ENCODE assay signal across 20 mouse cellular contexts in the genomic region with DNA sequence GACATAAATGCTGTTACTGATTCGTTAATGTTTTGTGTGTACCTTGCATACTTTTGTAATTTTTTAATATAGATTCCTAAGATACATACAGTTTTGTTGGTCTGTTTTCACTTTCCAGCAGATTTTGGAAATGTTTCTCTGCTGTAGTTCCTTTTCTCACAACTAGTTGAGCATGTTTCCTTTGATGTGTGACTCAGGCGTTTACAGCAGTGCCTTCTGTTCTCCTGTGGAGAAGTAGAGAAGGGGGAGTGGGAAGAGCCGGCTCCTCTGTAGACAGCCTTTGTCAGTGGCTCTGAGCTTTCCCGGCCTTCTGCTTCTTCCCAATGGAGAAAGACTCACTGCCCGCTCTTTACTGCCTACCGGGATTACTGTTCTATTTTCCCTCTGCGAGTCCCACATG. TPM values are rescaled to one million over a fixed set of nuclear protein-coding genes. Genes with fewer than 3 reads are reported as not detected.
A peak's percentile ranks its signal among the peaks of the same experiment; 100 is the strongest.
DNase-seq lines count a peak whose midpoint lies in the region; ATAC-seq and TF ChIP-seq lines count a peak whose summit lies in the region.
"Had no signal": no experiment of that assay in that cellular context is flagged by ENCODE, and none has a peak within 500 bp of the region (broad histone marks: within the 10 kb centered on the region; RNA-seq: fewer than 3 reads in every experiment).

No protein-coding gene starts in this region.

- H3K27ac ChIP-seq in left cerebral cortex, adult 2 months: no peak overlapping the region
- H3K27ac ChIP-seq: embryonic facial prominence, embryonic 12.5 days; forebrain, embryonic 15.5 days; liver, embryonic 13.5 days; neural tube, embryonic 15.5 days had no signal

- DNase-seq in frontal cortex, postnatal 14 days (ENCODE audit: low spot score in 2 of 2): no peak
- DNase-seq in left cerebral cortex, adult 2 months (ENCODE audit: extremely low spot score in 1 of 2, low spot score in 2 of 2): no peak
- no peak for DNase-seq in left cerebral cortex, adult 8-10 months (ENCODE audit: low spot score in 2 of 2)
- peak; percentile 33 for DNase-seq in right cerebral cortex, adult 18-20 months
- no peak for DNase-seq in right cerebral cortex, postnatal 14 days
- DNase-seq in telencephalon, adult 2 months (ENCODE audit: low read depth, low spot score): peak; percentile 47
- no peak for DNase-seq in retina, embryonic 14.5 days (ENCODE audit: low spot score)
- DNase-seq: adrenal gland, postnatal 10 days; cerebellum, adult 9-10 months; gastrocnemius, postnatal 14 days; heart, adult 11 months; kidney, adult 18-20 months; kidney, postnatal 4 days; liver, embryonic 13.5 days; lung, adult 2 months; thymus, postnatal 25 days had no signal

- H3K4me3 ChIP-seq in left cerebral cortex, adult 2 months: no peak overlapping the region
- H3K4me3 ChIP-seq: embryonic facial prominence, embryonic 12.5 days; forebrain, embryonic 15.5 days; liver, embryonic 13.5 days; neural tube, embryonic 15.5 days had no signal

- peak; percentile 100 for ATAC-seq in frontal cortex, adult (ENCODE audit: low TSS enrichment)
- ATAC-seq: forebrain, embryonic 15.5 days had no signal

- TF ChIP-seq CTCF in left cerebral cortex, adult 2 months (IDR thresholded peaks at IDR 0.05): peak; percentile 51

- intact Hi-C loops in left cerebral cortex, adult 2 months (cut with DNase I): no loop called here

RNA-seq across cellular contexts. Expression of gene Tmem260, which starts 35.7 kb away (rescaled TPM):
- total RNA-seq in left cerebral cortex, adult 2 months (2021): 10 to 100 TPM; 25.9 to 26.6 TPM
- total RNA-seq in left cerebral cortex, adult 8-10 months (2022): 10 to 100 TPM; 22.3 to 25.7 (median 24.9) TPM

Comparison
In these comparisons a context has a peak if more than half of its experiments do, and no peak if none do; other contexts are left out.
1. DNase-seq: peak in right cerebral cortex, adult 18-20 months (single experiment) and telencephalon, adult 2 months (single experiment); none in frontal cortex, postnatal 14 days (0 of 2), left cerebral cortex, adult 2 months (0 of 2), left cerebral cortex, adult 8-10 months (0 of 2), right cerebral cortex, postnatal 14 days (single experiment) and retina, embryonic 14.5 days (single experiment).